Mouse (Mus musculus): ENCODE results near the gene Bach2. TPM values are rescaled to one million over a fixed set of nuclear protein-coding genes. Genes with fewer than 3 reads are reported as not detected.

The Bach2 gene
- polyA plus RNA-seq, 1 experiment from 2014 or later: 2.4 TPM

GRCm38 (mm10) chr4:32621637-32622036 lies 383.0 kb downstream of the Bach2 start:
- Histone ChIP-seq H3K9me3 (ENCODE audit: control insufficient read depth, low read length) (no peaks in the 10 kb centered on the region), H3K4me3 (ENCODE audit: low read length) (no peak overlapping the region), H3K4me2 (ENCODE audit: low read depth, low read length) (no peak overlapping the region), H3K27ac (ENCODE audit: low read length) (no peak overlapping the region), H3K4me1 (ENCODE audit: control insufficient read depth, insufficient read depth, low read length) (peaks cover 3% of the 10 kb centered on the region; the same call in 1 of the 2 replicates), H3K36me3 (ENCODE audit: control insufficient read depth, insufficient read depth, low read length) (no peaks in the 10 kb centered on the region), H3K27me3 (replicated peaks; ENCODE audit: control insufficient read depth, insufficient read depth, low read length) (no peaks in the 10 kb centered on the region), H3K9ac (ENCODE audit: low read depth, low read length) (no peak overlapping the region)
- ATAC-seq: no peak
